Mouse (Mus musculus): ENCODE data around the gene Gm3045. TPM values are rescaled to one million over a fixed set of nuclear protein-coding genes. Genes with fewer than 3 reads are reported as not detected.

The Gm3045 gene
- not detected in 2 replicates for total RNA-seq (2017)

- ATAC-seq (replicated peaks in 1 of 2; ENCODE audit: insufficient read depth in 1 of 2, low FRiP score in 2 of 2, low TSS enrichment in 1 of 2, low read depth in 1 of 2, poor library complexity in 2 of 2, severe bottlenecking in 2 of 2) = no peak
Measured at GRCm38 (mm10) chr13:56426365-56426764, at the start of gene Gm3045. Gene Gm3045, plus strand, starts transcription at chr13:56426594.

GRCm38 (mm10) chr13:56380855-56381685 lies 45.3 kb upstream of the Gm3045 start:
- ATAC-seq (replicated peaks in 1 of 2; ENCODE audit: insufficient read depth in 1 of 2, low FRiP score in 2 of 2, low TSS enrichment in 1 of 2, low read depth in 1 of 2, poor library complexity in 2 of 2, severe bottlenecking in 2 of 2) = no peak

- no peak for ATAC-seq (replicated peaks in 1 of 2; ENCODE audit: insufficient read depth in 1 of 2, low FRiP score in 2 of 2, low TSS enrichment in 1 of 2, low read depth in 1 of 2, poor library complexity in 2 of 2, severe bottlenecking in 2 of 2)
Measured at GRCm38 (mm10) chr13:56383406-56383805, 43.0 kb upstream of the Gm3045 start.

GRCm38 (mm10) chr13:56386411-56386810 lies 40.0 kb upstream of the Gm3045 start:
- no peak for ATAC-seq (replicated peaks in 1 of 2; ENCODE audit: insufficient read depth in 1 of 2, low FRiP score in 2 of 2, low TSS enrichment in 1 of 2, low read depth in 1 of 2, poor library complexity in 2 of 2, severe bottlenecking in 2 of 2)

- ATAC-seq (replicated peaks in 1 of 2; ENCODE audit: insufficient read depth in 1 of 2, low FRiP score in 2 of 2, low TSS enrichment in 1 of 2, low read depth in 1 of 2, poor library complexity in 2 of 2, severe bottlenecking in 2 of 2) = no peak
Measured at GRCm38 (mm10) chr13:56387374-56387773, 39.0 kb upstream of the Gm3045 start.

- ATAC-seq (replicated peaks in 1 of 2; ENCODE audit: insufficient read depth in 1 of 2, low FRiP score in 2 of 2, low TSS enrichment in 1 of 2, low read depth in 1 of 2, poor library complexity in 2 of 2, severe bottlenecking in 2 of 2) = no peak
Measured at GRCm38 (mm10) chr13:56388042-56388441, 38.4 kb upstream of the Gm3045 start.

- no peak for ATAC-seq (replicated peaks in 1 of 2; ENCODE audit: insufficient read depth in 1 of 2, low FRiP score in 2 of 2, low TSS enrichment in 1 of 2, low read depth in 1 of 2, poor library complexity in 2 of 2, severe bottlenecking in 2 of 2)
Measured at GRCm38 (mm10) chr13:56397572-56397971, 28.8 kb upstream of the Gm3045 start.

GRCm38 (mm10) chr13:56401186-56401585 lies 25.2 kb upstream of the Gm3045 start:
- ATAC-seq (replicated peaks in 1 of 2; ENCODE audit: insufficient read depth in 1 of 2, low FRiP score in 2 of 2, low TSS enrichment in 1 of 2, low read depth in 1 of 2, poor library complexity in 2 of 2, severe bottlenecking in 2 of 2) = no peak

GRCm38 (mm10) chr13:56403381-56404086 lies 22.9 kb upstream of the Gm3045 start:
- ATAC-seq (replicated peaks in 1 of 2; ENCODE audit: insufficient read depth in 1 of 2, low FRiP score in 2 of 2, low TSS enrichment in 1 of 2, low read depth in 1 of 2, poor library complexity in 2 of 2, severe bottlenecking in 2 of 2) = no peak

GRCm38 (mm10) chr13:56404511-56405140 lies 21.8 kb upstream of the Gm3045 start:
- no peak for ATAC-seq (replicated peaks in 1 of 2; ENCODE audit: insufficient read depth in 1 of 2, low FRiP score in 2 of 2, low TSS enrichment in 1 of 2, low read depth in 1 of 2, poor library complexity in 2 of 2, severe bottlenecking in 2 of 2)

- ATAC-seq (replicated peaks in 1 of 2; ENCODE audit: insufficient read depth in 1 of 2, low FRiP score in 2 of 2, low TSS enrichment in 1 of 2, low read depth in 1 of 2, poor library complexity in 2 of 2, severe bottlenecking in 2 of 2) = no peak
Measured at GRCm38 (mm10) chr13:56412286-56412873, 14.0 kb upstream of the Gm3045 start.

- no peak for ATAC-seq (replicated peaks in 1 of 2; ENCODE audit: insufficient read depth in 1 of 2, low FRiP score in 2 of 2, low TSS enrichment in 1 of 2, low read depth in 1 of 2, poor library complexity in 2 of 2, severe bottlenecking in 2 of 2)
Measured at GRCm38 (mm10) chr13:56418685-56419483, 7.5 kb upstream of the Gm3045 start.

- no peak for ATAC-seq (replicated peaks in 1 of 2; ENCODE audit: insufficient read depth in 1 of 2, low FRiP score in 2 of 2, low TSS enrichment in 1 of 2, low read depth in 1 of 2, poor library complexity in 2 of 2, severe bottlenecking in 2 of 2)
Measured at GRCm38 (mm10) chr13:56419538-56419937, 6.9 kb upstream of the Gm3045 start.

GRCm38 (mm10) chr13:56422072-56422723 lies 4.2 kb upstream of the Gm3045 start:
- ATAC-seq (replicated peaks in 1 of 2; ENCODE audit: insufficient read depth in 1 of 2, low FRiP score in 2 of 2, low TSS enrichment in 1 of 2, low read depth in 1 of 2, poor library complexity in 2 of 2, severe bottlenecking in 2 of 2) = peak in 1 of 2 experiments; percentile 59; a peak in 1 of 4 replicates

GRCm38 (mm10) chr13:56425931-56426330 lies 463 bp upstream of the Gm3045 start:
- ATAC-seq (replicated peaks in 1 of 2; ENCODE audit: insufficient read depth in 1 of 2, low FRiP score in 2 of 2, low TSS enrichment in 1 of 2, low read depth in 1 of 2, poor library complexity in 2 of 2, severe bottlenecking in 2 of 2) = no peak

GRCm38 (mm10) chr13:56428724-56429500 lies 2.5 kb downstream of the Gm3045 start:
- peak; percentile 78 to 81 for ATAC-seq (replicated peaks in 1 of 2; ENCODE audit: insufficient read depth in 1 of 2, low FRiP score in 2 of 2, low TSS enrichment in 1 of 2, low read depth in 1 of 2, poor library complexity in 2 of 2, severe bottlenecking in 2 of 2)
